Mouse (Mus musculus) macrophage (primary cell): ENCODE measurements around the gene Slc25a33. TPM values are rescaled to one million over a fixed set of nuclear protein-coding genes. Genes with fewer than 3 reads are reported as not detected.

ENCODE experiments used
- H3K27ac ChIP-seq: fragments of 350-480 bp; formaldehyde crosslinking; 2 replicates; pipeline ENCODE4 v1.9.0; 2021
- H3K36me3 ChIP-seq: fragments of 350-480 bp; formaldehyde crosslinking; 2 replicates; pipeline ENCODE4 v1.9.0; 2021; ENCODE audit errors: inconsistent target
- H3K4me3 ChIP-seq: fragments of 350-480 bp; formaldehyde crosslinking; 2 replicates; pipeline ENCODE4 v1.9.0; 2021; ENCODE audit errors: inconsistent target
- H3K79me2 ChIP-seq: fragments of 350-480 bp; formaldehyde crosslinking; 2 replicates; pipeline ENCODE4 v1.9.0; 2021; ENCODE audit errors: inconsistent target
- WGBS: methylation state at CpG from one replicate; pipeline ENCODE4 v1.1.7; 2026; ENCODE audit warnings: inconsistent platforms; ENCODE audit not compliant: missing documents; 5-methylcytosine and 5-hydroxymethylcytosine counted together
- polyA plus RNA-seq: library from polyadenylated mRNA; stranded (reverse); fragments of 250-400 nt; gene quantifications from 3 replicates; pipeline ENCODE4 v1.2.4, GENCODE M21; 2018; ENCODE audit warnings: inconsistent platforms

Gene Slc25a33
- polyA plus RNA-seq, 1 experiment from 2014 or later, result 1.5 TPM

DNA sequence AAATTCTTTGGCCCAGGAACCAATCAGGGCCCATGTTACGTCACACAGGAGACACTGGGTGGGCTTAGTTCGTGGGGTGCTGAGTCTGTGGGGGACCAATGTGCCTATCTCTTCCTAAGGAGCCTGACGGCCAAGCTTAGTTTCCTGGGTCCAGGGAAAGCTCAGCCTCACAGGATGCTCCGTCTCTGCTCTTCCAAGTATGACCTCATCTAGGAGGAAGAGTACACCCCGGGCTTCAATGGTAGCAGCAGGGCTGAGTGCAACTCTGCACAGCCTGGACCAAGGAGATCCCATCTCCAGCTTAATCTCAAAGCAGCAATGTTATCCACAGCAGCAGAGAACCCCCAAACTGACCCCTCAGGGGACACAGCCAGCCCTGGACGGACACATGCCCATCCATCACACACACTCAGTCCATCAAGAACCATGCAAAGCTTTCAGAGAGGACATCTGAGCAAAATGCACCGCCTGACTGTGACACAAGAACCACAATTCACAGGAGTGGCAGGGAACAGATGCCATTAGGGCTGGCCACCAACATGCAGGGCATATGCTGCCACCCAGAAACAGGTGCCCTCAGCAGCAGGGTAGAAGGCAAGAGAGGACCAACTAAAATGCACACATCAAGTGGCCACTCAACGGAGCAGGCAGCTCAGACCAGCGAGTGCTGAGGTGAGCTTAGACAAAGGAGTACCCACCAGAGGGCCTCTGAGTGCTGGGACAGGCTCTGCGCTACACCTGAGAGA, 39.2 kb downstream of the Slc25a33 start:
- 87% methylated on average over 10 of the region's 10 CpGs for WGBS
- Histone ChIP-seq H3K4me3 (no peak overlapping the region), H3K36me3 (no peaks in the 10 kb centered on the region)

DNA sequence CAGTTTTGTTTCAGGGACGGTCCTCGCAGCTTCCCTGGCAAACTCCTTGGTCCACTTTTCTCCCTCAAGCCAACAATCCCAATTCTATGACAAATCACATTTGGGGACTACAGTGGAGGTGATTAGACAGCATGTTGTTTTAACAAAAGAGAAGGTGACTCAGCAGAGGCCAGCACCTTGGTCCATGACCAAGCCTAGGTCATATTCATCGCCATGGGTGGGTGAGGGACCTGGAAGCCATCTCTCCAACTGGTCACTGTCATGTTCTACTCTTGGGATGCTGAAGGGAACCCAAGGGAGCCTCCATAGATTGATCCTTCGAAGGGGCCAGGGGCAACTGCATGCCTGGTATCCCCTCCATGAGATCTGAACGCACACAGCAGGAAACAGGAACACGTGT, 39.8 kb downstream of the Slc25a33 start:
- Histone ChIP-seq H3K36me3 (no peaks in the 10 kb centered on the region), H3K79me2 (no peaks in the 10 kb centered on the region; the same call in 1 of the 2 replicates), H3K27ac (no peak overlapping the region), H3K4me3 (no peak overlapping the region)
- 88% methylated on average over 6 of the region's 6 CpGs for WGBS

More for the DNA sequence above, 39.2 kb downstream of the Slc25a33 start:
- Histone ChIP-seq H3K79me2 (no peaks in the 10 kb centered on the region; the same call in 1 of the 2 replicates), H3K27ac (no peak overlapping the region)

DNA sequence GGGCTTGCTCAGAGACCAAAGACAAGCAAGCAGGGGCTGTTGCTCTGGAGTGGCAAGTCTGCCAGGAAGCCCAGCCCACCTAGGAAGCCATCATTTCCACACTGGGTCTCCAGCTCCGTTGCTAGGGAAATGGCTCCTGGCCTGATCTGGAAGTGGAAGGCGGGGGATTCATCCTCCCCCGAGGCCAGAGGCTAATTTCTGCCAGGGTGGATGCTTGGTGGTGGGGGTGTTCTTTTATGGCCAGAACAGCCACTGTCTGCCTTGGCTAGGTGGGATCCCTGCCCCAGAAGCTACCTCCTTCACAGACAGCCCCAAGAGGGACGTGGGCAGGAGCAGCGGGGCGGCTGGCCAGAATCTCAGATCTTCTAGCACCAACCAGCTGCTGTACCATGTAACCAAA, 40.3 kb downstream of the Slc25a33 start:
- H3K79me2 ChIP-seq, result no peaks in the 10 kb centered on the region; the same call in 1 of the 2 replicates
- WGBS, result 84% methylated on average over 5 of the region's 6 CpGs
- H3K27ac ChIP-seq, result no peak overlapping the region
- H3K4me3 ChIP-seq, result no peak overlapping the region
- no peaks in the 10 kb centered on the region for H3K36me3 ChIP-seq

DNA sequence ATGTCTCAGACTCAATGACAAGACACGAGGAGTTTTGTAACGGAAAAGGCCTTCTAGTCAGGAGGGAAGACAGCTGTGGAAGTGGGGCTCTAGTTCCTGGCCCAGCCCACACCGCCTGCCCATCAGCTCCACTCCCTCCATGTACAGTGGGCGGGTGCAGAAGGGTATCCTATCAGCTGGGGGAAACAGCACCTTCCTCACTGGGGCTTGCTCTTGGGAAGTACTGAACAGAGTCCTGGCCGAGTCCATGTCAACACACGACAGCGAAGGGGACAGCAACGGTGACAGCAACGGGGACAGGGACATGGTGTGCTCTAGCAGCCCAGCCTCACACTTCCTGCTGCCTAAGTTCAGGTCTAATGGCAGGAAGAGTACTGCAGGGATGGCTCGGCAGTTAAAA, 41.3 kb downstream of the Slc25a33 start:
- H3K79me2 ChIP-seq, result no peaks in the 10 kb centered on the region; the same call in 1 of the 2 replicates
- WGBS, result 49% methylated on average over 9 of the region's 10 CpGs
- no peaks in the 10 kb centered on the region for H3K36me3 ChIP-seq
- no peak overlapping the region for H3K4me3 ChIP-seq
- no peak overlapping the region for H3K27ac ChIP-seq

DNA sequence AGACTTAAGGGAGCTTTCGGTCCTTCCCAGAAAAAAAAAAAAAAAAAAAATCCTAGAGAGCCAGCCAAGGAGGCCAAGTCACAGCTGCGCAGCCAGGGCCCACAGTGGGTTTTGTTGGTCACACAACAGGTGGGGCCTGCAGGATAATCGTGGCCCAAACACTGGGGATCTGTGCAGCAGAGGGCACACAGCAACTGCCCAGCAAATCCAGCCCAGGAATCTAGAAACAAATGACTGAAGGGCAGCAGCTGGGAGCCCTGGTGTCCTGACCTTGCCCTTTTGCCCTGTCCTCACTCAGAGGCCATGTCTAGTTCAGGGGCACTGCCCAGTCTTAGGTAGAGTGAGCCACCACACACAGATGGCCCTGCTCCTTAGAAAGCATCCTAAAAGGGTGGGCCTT, 41.8 kb downstream of the Slc25a33 start:
- no peaks in the 10 kb centered on the region for H3K36me3 ChIP-seq
- no peaks in the 10 kb centered on the region; the same call in 1 of the 2 replicates for H3K79me2 ChIP-seq
- WGBS, result 79% methylated on average over 3 of the region's 3 CpGs
- H3K4me3 ChIP-seq, result no peak overlapping the region
- no peak overlapping the region for H3K27ac ChIP-seq

DNA sequence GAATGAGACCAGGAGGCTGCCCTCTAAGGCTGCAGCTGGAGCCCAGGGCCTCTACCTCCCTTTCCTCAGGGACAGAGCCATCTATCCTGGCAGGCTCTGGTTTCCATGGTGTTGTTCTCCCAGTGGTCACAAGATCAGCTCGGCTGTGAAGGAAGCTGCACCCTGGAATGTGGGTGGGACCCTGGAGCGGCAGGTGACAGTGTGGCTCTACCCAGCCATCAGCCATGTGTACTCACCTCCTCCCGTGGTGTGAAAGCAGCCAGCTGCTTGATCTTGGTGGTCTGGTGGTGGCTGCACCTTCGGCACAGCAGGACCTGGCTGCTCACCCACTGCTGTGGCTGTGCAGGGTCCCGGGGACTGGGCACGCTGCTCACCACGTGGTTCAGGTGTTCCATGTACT, 43.2 kb downstream of the Slc25a33 start:
- no peak overlapping the region for H3K27ac ChIP-seq
- no peaks in the 10 kb centered on the region for H3K79me2 ChIP-seq
- 56% methylated on average over 7 of the region's 7 CpGs for WGBS
- H3K4me3 ChIP-seq, result no peak overlapping the region
- no peaks in the 10 kb centered on the region for H3K36me3 ChIP-seq

DNA sequence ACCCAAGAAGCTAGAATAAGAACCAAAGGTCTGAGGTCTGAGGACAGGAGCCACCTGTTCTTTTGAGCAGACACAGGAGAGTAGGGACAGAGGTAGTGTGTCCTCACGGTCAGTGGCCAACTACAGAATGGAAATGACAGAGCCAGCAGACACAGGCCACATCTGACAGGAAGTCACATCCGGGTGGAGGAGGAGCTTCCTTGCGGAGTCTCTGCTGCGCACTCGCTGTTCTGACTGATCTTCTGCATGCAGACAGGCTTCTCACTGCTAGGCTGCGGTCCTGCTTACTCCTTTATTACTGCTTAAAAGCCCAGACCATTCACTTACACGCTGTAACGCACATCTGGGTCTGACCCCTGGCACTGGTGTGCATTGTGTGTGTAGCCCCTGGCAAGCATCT, 45.3 kb downstream of the Slc25a33 start:
- no peak overlapping the region for H3K4me3 ChIP-seq
- no peaks in the 10 kb centered on the region for H3K79me2 ChIP-seq
- H3K27ac ChIP-seq, result no peak overlapping the region
- WGBS, result 82% methylated on average over 6 of the region's 8 CpGs
- no peaks in the 10 kb centered on the region for H3K36me3 ChIP-seq

- WGBS, result 94% methylated on average over 5 of the region's 5 CpGs
These were observed 46.4 kb downstream of the Slc25a33 start for GRCm38 (mm10) chr4:149727636-149728035.

GRCm38 (mm10) chr4:149725661-149726350, 48.3 kb downstream of the Slc25a33 start:
- Histone ChIP-seq H3K27ac (no peak overlapping the region), H3K4me3 (no peak overlapping the region), H3K36me3 (no peaks in the 10 kb centered on the region), H3K79me2 (no peaks in the 10 kb centered on the region)
- WGBS, result 80% methylated on average over 15 of the region's 15 CpGs

More at GRCm38 (mm10) chr4:149727636-149728035, 46.4 kb downstream of the Slc25a33 start:
- H3K4me3 ChIP-seq, result no peak overlapping the region
- no peaks in the 10 kb centered on the region for H3K79me2 ChIP-seq
- no peak overlapping the region for H3K27ac ChIP-seq
- H3K36me3 ChIP-seq, result no peaks in the 10 kb centered on the region

DNA sequence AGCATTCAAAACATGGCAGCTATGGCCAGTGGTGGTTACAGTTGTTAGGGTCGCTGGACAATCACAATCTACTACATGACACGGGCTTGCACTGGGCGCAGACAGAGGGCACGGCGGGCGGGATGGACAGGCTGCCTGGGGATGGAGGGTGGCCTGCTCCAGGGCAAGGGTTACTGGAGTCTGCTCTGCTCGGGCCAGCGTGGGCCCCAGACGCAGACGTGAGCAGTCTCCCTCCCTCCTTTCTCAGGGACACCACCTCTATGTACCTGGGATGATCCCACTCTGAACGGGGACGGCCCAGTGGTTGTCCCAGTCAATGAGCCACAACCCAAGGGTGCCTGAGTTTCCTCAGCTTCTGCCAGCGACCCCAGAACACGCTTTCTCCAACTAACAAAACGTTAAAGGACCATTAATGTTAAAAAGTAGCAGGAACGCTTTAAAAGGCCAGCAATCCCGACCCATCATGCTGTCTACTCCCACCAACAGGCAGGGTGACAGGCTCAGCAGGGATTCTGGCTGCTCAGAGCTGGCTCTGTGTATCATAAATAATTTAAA, 49.1 kb downstream of the Slc25a33 start:
- Histone ChIP-seq H3K36me3 (no peaks in the 10 kb centered on the region), H3K4me3 (no peak overlapping the region), H3K27ac (no peak overlapping the region), H3K79me2 (no peaks in the 10 kb centered on the region)
- WGBS, result 93% methylated on average over 17 of the region's 17 CpGs

DNA sequence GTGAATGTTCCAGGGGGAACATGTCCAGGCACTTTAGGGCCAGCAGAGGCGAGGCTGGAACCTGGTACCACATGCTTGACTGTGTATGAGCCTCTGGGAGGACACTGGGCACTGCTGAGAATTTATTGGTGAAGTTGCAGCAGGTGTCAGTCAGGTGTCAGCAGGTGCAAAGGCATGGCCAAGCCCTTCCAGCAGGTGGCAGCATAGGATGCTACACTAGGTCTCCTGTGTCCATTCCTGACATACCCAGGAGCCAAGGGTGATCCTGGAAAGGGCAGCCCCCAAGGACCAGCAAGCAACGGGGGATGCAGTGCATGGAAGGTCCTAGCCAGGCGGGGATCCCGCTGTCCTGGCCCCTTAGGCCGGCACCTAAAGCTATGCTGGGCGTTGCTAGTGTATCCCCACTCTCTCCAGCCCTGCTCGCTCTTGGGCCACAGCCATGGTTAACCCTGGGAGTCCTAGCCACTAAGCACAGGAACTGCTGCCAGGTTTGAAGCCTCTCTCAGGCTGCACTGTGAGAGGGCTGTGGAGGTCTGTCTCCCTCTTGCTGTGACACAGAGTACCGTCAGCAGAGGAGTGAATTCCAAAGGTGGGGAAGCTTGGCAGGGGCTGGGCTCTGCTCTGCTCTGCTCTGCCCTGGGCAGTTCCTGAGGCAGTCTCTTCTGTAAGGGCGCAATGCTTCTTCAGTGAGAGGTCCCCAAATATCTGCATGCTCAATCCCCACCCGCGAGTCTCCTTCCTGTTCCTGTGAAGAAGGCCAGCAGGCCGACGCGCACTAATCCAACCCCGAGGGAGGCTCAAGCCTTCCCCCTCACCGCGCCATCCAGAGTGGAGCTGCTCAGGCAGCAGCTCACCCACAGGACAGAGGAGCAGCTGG, 50.0 kb downstream of the Slc25a33 start:
- WGBS, result 83% methylated on average over 17 of the region's 17 CpGs
- no peaks in the 10 kb centered on the region for H3K36me3 ChIP-seq

DNA sequence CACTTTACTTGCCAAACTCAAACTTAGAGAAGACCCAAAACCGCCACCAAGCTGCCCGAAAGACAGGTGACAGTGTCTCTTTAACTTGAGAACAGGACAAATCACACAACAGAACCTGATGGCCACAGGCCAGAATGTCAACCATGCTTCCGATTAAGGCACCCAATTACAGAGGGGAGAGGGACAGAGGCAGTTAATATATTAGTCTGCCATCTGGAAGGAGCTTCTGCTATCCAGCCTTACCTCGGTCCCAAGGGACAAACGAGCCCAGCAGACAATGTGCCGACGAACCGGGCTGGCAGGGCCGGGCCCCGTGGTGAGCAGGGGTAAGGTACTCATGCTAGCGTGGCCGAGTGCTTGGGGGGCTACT, 51.1 kb downstream of the Slc25a33 start:
- no peak overlapping the region for H3K27ac ChIP-seq
- no peak overlapping the region for H3K4me3 ChIP-seq
- no peaks in the 10 kb centered on the region for H3K79me2 ChIP-seq
- WGBS, result 93% methylated on average over 12 of the region's 12 CpGs
- H3K36me3 ChIP-seq, result no peaks in the 10 kb centered on the region

More for the DNA sequence above, 50.0 kb downstream of the Slc25a33 start:
- H3K27ac ChIP-seq, result no peak overlapping the region
- H3K79me2 ChIP-seq, result no peaks in the 10 kb centered on the region
- no peak overlapping the region for H3K4me3 ChIP-seq

GRCm38 (mm10) chr4:149722104-149723020, 51.7 kb downstream of the Slc25a33 start:
- no peaks in the 10 kb centered on the region for H3K79me2 ChIP-seq
- H3K36me3 ChIP-seq, result no peaks in the 10 kb centered on the region
- H3K4me3 ChIP-seq, result no peak overlapping the region
- 95% methylated on average over 24 of the region's 24 CpGs for WGBS
- no peak overlapping the region for H3K27ac ChIP-seq
